Mouse (Mus musculus): ENCODE measurements at regions not wholly inside any gene's neighbourhood (a gene's known extent, or its start where the extent isn't known, plus 50 kb on each side); places are given as distances from the start of the nearest gene placed in this dataset.

DNA sequence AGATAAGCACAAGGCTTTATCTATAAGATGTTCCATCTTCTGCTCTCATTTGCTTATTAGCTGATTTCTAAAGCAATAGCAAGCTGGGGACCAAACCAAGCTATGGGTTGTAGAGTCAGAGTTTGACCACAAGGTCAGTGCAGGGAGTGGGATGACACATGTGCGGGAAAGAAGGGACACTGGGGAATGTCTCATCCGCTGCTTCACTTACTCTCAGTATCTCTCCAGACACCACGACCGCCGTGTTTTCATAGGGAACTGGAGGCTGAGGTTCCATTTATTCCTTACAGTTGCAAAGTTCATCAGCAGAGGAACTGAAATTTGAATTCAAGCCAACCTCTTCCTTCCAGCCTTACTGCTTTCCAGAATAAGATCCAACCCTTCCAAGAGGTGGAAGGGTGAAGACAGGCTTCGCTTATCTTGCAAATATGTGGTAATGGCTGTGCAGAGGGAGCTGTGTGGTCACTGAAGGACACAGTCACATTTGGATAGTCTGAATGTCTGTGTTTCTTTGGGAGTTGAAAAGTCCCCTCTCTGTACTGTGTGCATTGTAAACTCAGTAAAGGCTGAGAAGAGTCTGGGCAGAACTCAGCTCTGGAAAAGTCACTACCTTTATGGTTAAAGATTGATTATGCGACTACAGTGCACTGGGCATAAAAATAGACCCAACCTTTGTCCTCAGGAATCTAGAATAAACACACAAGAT lies 118.1 kb upstream of the C1qtnf3 start:
- no peak for TF ChIP-seq POLR2A (IDR thresholded peaks at IDR 0.05; ENCODE audit: low read depth, low read length)
- TF ChIP-seq CTCF (IDR thresholded peaks at IDR 0.05; ENCODE audit: borderline replicate concordance, insufficient read depth, low read length): no peak
- Histone ChIP-seq H3K4me1 (ENCODE audit: control insufficient read depth, insufficient read depth, low read length) (no peaks in the 10 kb centered on the region; the same call in none of the 2 replicates), H3K4me3 (ENCODE audit: insufficient read depth, low read length) (no peak overlapping the region), H3K27ac (ENCODE audit: insufficient read depth, low read length) (no peak overlapping the region)

DNA sequence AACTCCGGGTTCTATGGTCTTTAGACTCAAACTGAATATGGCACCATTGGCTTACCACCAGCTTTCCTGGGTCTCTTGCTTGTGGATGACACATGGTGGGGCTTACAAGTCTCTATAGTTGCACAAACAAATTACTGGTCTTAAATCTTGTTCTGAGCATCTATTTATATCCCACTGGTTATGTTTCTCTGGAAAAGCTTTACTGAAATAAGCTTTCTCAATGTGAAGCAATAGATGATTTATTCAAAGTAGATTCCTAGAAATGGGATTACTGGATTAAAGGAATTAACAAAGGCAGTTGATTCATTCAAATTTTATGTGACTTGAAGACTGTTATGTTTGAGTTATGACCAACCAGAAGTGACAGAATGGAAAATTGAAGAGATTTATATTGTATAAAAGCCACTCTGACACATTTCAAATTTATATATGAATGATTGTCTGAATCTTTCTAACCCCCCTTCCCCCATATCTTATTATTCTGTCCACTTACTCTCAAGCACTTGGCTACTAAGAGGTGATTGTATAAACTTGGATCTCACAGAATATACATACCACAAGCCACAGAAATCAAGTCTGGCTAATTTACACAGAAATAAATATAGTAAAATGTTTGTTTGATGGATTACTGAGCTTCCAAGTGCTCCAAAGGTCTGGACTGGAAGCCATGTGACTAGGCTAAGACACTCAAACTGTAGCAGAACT lies 113.4 kb upstream of the C1qtnf3 start:
- no peak for TF ChIP-seq POLR2A (IDR thresholded peaks at IDR 0.05; ENCODE audit: low read depth, low read length)
- TF ChIP-seq CTCF (IDR thresholded peaks at IDR 0.05; ENCODE audit: borderline replicate concordance, insufficient read depth, low read length): no peak
- Histone ChIP-seq H3K27ac (ENCODE audit: insufficient read depth, low read length) (peak overlapping the region; percentile 70), H3K4me3 (ENCODE audit: insufficient read depth, low read length) (no peak overlapping the region), H3K4me1 (ENCODE audit: control insufficient read depth, insufficient read depth, low read length) (no peaks in the 10 kb centered on the region; the same call in 1 of the 2 replicates)

DNA sequence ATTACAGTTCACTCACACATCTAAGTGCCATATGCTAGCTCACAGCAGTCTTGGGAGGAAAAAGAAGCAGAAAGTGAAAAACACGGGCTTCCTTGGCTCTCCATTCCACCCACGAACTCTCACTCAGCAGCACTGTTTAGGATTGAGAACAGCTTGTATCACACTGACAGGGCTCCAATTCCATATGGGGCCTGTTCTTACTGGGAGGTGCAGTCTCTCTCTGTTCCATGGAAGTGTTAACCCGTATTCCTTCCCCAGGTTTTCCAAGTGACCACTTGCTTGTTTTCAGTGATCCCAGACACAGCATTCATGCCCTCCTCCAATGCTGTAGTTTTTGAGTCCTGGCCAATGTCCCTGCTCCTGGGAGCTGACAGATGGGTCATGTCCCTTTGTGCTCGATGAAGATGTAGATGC lies 111.5 kb upstream of the C1qtnf3 start:
- Histone ChIP-seq H3K4me3 (ENCODE audit: insufficient read depth, low read length) (no peak overlapping the region), H3K27ac (ENCODE audit: insufficient read depth, low read length) (no peak overlapping the region), H3K4me1 (ENCODE audit: control insufficient read depth, insufficient read depth, low read length) (no peaks in the 10 kb centered on the region; the same call in 1 of the 2 replicates)
- TF ChIP-seq POLR2A (IDR thresholded peaks at IDR 0.05; ENCODE audit: low read depth, low read length) (no peak), CTCF (IDR thresholded peaks at IDR 0.05; ENCODE audit: borderline replicate concordance, insufficient read depth, low read length) (no peak)

DNA sequence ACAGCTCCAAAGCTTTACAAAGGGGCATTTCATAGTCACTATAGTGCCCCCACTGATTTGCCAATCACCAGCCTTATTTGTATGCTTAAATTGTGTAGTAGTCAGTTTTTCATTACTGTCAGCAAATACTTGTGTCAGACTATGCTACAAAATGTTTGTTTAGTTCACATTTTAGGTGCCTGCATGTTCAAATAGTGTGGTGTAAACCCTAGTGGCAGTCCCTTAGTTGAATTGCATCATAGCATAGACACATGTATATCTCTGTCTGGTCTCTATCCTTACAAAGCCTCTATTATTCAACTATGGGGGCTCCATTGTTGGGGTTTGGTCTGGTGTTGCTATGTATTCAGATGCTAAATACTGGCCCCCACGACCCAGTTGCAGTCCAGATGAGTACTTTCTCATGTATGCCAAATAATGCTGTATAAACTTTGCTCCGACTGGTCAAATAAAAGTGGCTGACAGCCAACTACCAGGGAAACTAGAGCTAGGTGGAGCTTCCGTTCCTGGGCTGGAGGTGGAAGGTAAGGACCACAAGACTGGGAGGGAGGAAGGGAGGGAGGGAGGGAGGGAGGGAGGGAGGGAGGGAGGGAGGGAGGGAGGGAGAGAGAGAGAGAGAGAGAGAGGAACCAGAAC lies 109.0 kb upstream of the C1qtnf3 start:
- no peak overlapping the region for H3K4me3 ChIP-seq (ENCODE audit: insufficient read depth, low read length)
- no peak overlapping the region for H3K27ac ChIP-seq (ENCODE audit: insufficient read depth, low read length)
- no peaks in the 10 kb centered on the region; the same call in 1 of the 2 replicates for H3K4me1 ChIP-seq (ENCODE audit: control insufficient read depth, insufficient read depth, low read length)
- TF ChIP-seq POLR2A (IDR thresholded peaks at IDR 0.05; ENCODE audit: low read depth, low read length): no peak
- TF ChIP-seq CTCF (IDR thresholded peaks at IDR 0.05; ENCODE audit: borderline replicate concordance, insufficient read depth, low read length): no peak

DNA sequence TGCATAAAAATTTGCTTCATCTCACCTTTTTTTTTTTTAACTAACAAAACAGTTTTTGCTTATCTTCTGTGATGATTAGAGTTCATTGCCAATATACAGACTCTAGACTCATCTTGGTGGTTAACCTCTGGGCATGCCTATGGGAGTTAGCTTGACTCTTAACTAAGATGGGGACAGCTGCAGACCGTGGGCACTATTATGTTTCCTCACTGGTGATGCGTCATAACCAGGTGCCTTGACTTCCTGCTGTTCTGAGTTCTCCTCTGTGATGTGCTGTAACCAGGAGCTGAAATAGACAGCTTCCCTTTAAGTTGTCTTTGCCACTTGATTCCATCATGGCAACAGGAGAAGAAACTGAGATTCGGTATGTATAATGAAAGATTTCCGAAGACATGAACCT lies 105.4 kb upstream of the C1qtnf3 start:
- Histone ChIP-seq H3K4me1 (ENCODE audit: control insufficient read depth, insufficient read depth, low read length) (no peaks in the 10 kb centered on the region), H3K4me3 (ENCODE audit: insufficient read depth, low read length) (no peak overlapping the region), H3K27ac (ENCODE audit: insufficient read depth, low read length) (no peak overlapping the region)
- TF ChIP-seq POLR2A (IDR thresholded peaks at IDR 0.05; ENCODE audit: low read depth, low read length) (no peak), CTCF (IDR thresholded peaks at IDR 0.05; ENCODE audit: borderline replicate concordance, insufficient read depth, low read length) (no peak)

DNA sequence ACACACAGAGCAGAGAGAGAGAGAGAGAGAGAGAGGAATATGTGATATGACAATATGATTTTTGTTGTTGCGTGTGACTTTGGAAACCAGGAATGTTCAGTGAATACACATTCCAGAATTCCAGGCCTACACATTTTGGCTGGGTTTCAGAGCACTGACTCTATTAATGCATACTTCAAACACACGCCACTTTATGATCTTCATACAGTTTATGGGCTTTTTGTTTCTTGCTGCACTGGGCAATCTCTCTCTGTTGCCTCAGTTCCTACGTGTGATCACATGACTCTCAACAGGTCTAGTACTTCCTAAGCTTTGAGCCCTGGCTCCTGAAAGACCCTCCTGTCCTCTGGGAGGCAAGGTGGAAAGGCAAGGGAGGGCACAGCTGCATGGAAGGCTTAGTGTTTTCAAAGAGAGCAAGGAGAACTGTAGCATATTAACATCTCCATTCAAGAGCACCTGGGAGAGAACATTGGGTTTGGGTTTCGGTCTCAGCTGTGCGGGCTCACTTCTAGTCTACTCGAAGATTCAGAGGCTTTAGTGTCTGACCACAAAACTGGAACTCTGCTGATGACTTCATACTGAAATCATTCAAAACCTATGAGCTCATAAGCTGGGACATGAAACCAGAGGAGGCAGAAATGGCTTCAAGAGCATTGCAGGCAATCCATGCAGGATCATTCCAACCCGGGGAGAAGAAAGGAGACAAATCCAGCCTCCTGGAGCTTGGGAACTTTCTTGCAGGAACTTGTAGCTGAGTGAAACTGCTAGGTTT lies 87.9 kb upstream of the C1qtnf3 start:
- Histone ChIP-seq H3K27ac (ENCODE audit: insufficient read depth, low read length) (peak overlapping the region; percentile 99), H3K4me1 (ENCODE audit: control insufficient read depth, insufficient read depth, low read length) (peaks cover 11% of the 10 kb centered on the region), H3K4me3 (ENCODE audit: insufficient read depth, low read length) (no peak overlapping the region)
- TF ChIP-seq POLR2A (IDR thresholded peaks at IDR 0.05; ENCODE audit: low read depth, low read length) (0 out of 2 replicates have a peak, but pooled peaks have one; percentile 9), CTCF (IDR thresholded peaks at IDR 0.05; ENCODE audit: borderline replicate concordance, insufficient read depth, low read length) (no peak)

DNA sequence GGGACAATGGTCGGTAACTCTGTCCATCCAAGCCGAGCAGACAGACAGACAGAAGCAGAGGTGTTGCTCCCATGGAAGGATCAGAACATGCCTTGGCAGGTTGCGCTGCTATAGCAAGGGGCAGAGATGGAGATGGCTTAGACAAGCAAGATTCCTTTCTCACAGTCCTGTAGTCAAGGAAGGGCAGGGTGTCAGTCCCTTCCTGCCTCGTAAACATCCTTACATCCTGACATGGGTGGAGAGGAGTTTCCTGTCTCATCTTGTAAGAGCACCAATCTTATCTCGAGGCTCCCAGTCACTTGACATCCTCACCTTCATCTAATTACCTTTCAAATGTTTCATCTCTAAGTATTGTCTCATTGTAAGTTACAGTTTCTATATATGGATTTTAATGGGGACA lies 87.0 kb upstream of the C1qtnf3 start:
- Histone ChIP-seq H3K4me1 (ENCODE audit: control insufficient read depth, insufficient read depth, low read length) (peaks cover 11% of the 10 kb centered on the region), H3K4me3 (ENCODE audit: insufficient read depth, low read length) (no peak overlapping the region), H3K27ac (ENCODE audit: insufficient read depth, low read length) (peak overlapping the region; percentile 99)
- TF ChIP-seq CTCF (IDR thresholded peaks at IDR 0.05; ENCODE audit: borderline replicate concordance, insufficient read depth, low read length): no peak
- no peak for TF ChIP-seq POLR2A (IDR thresholded peaks at IDR 0.05; ENCODE audit: low read depth, low read length)

DNA sequence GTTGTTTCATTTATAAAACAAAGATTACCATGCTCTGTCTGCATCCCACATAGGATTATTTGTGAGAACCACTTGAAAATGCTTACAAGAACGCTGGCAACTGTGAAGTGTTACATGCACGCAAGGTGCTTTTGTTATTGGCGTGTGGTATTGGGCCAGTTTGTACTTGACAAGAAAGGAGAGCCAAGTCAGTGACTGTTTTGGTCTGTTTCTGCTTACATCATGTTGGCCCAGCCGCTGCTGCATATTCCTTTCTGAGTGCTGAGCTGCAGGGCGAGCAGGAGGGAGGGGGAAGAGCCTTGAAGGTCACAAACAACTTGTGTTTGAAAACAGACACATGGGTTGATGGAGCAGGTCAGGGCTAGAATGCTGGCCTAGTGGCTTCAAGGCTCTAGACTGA lies 85.3 kb upstream of the C1qtnf3 start:
- no peak overlapping the region for H3K4me3 ChIP-seq (ENCODE audit: insufficient read depth, low read length)
- TF ChIP-seq CTCF (IDR thresholded peaks at IDR 0.05; ENCODE audit: borderline replicate concordance, insufficient read depth, low read length): no peak
- no peak for TF ChIP-seq POLR2A (IDR thresholded peaks at IDR 0.05; ENCODE audit: low read depth, low read length)
- peaks cover 11% of the 10 kb centered on the region for H3K4me1 ChIP-seq (ENCODE audit: control insufficient read depth, insufficient read depth, low read length)
- H3K27ac ChIP-seq (ENCODE audit: insufficient read depth, low read length): no peak overlapping the region

DNA sequence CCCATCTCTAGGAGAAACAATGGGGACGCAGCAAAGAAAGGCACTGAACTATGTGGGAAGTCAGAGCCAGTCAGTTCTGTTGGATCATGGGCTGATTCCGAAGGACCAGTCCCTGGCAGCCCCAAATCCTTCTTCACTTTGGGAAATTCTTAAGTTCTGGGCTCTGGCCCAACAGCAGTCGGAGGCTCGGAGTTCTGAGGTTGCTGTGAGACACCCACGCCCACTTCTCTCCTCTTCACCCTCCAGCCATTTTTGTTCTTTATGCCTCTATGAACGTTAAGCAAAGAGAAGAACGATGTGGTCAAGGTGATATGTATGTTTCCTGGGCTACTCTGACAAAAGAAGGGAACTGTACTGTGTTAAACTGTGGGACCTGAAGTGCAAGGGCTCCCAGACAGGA lies 84.0 kb upstream of the C1qtnf3 start:
- TF ChIP-seq CTCF (IDR thresholded peaks at IDR 0.05; ENCODE audit: borderline replicate concordance, insufficient read depth, low read length) (no peak), POLR2A (IDR thresholded peaks at IDR 0.05; ENCODE audit: low read depth, low read length) (no peak)
- peak overlapping the region; percentile 72 for H3K27ac ChIP-seq (ENCODE audit: insufficient read depth, low read length)

More for the DNA sequence above, 84.0 kb upstream of the C1qtnf3 start:
- Histone ChIP-seq H3K4me3 (ENCODE audit: insufficient read depth, low read length) (no peak overlapping the region), H3K4me1 (ENCODE audit: control insufficient read depth, insufficient read depth, low read length) (peaks cover 11% of the 10 kb centered on the region)

Measured in embryonic fibroblast, embryonic 13.5 days (primary cell).